Mouse (Mus musculus) left cerebral cortex, adult 2 months (tissue): ENCODE measurements around the gene Gch1. TPM values are rescaled to one million over a fixed set of nuclear protein-coding genes. Genes with fewer than 3 reads are reported as not detected.

Experiments used
- DNase-seq, 2 experiments: peaks; one replicate each; pipeline ENCODE4 v3.0.0; 2021 to 2022; ENCODE audit warnings: low spot score in 2 of 2, mixed read lengths in 1 of 2; ENCODE audit errors: extremely low spot score in 1 of 2
- H3K27ac ChIP-seq: fragments of 200-600 bp; 2 replicates; pipeline ENCODE4 v1.8.1; 2022
- H3K4me3 ChIP-seq: fragments of 200-600 bp; 2 replicates; pipeline ENCODE4 v1.8.1; 2022
- CTCF ChIP-seq: fragments of 200-600 bp; IDR thresholded peaks from 2 replicates; pipeline ENCODE4 v1.8.1; 2022; ENCODE audit warnings: antibody characterized with exemption, mild to moderate bottlenecking, moderate library complexity
- intact Hi-C: fragments of 180-260 bp; cut with DNase I; formaldehyde crosslinking; loops from one replicate; pipeline ENCODE4 v1.15.1; 2025
- long read RNA-seq, 2 experiments: library from polyadenylated mRNA; stranded (forward); transcript quantifications; one replicate each; pipeline ENCODE4 v2.0.0; 2021; ENCODE audit warnings: borderline mapping rate in 2 of 2
- total RNA-seq, 2 experiments: library from RNA; stranded (reverse); gene quantifications; 2 replicates each; pipeline ENCODE4 v1.2.3; 2021

The Gch1 gene
- 1 to 10 TPM; 1.2 to 1.9 TPM for total RNA-seq
- long read RNA-seq, experiment 1, partial matches to known transcripts: 0 of 3 reads
- long read RNA-seq, experiment 1, other reads (novel, unspliced or antisense): 0 of 3 reads
- long read RNA-seq, experiment 2, partial matches to known transcripts: 0 of 1 reads
- long read RNA-seq, experiment 2, other reads (novel, unspliced or antisense): 0 of 1 reads

- Histone ChIP-seq H3K4me3 (peak within 1 kb of the TSS; percentile 73), H3K27ac (peak within 1 kb of the TSS; percentile 2)
- intact Hi-C loops: loop anchor here (5.0 kb wide), 2 partner anchors 68 to 307 kb away; partner anchors contain the start of gene Samd4
- peak; percentile 64 to 68 for DNase-seq
- TF ChIP-seq CTCF: peak; percentile 21
Measured at GRCm38 (mm10) chr14:47188848-47189634, at the start of gene Gch1. Gene Gch1, minus strand, starts transcription at chr14:47189413.

- no peak for DNase-seq
- TF ChIP-seq CTCF: no peak
- no peak overlapping the region for H3K27ac ChIP-seq
- no peak overlapping the region for H3K4me3 ChIP-seq
- intact Hi-C loops: no loop called here
Measured at GRCm38 (mm10) chr14:47237286-47237685, 48.1 kb upstream of the Gch1 start.

GRCm38 (mm10) chr14:47236491-47236890 lies 47.3 kb upstream of the Gch1 start:
- TF ChIP-seq CTCF: no peak

GRCm38 (mm10) chr14:47234526-47235250 lies 45.5 kb upstream of the Gch1 start:
- H3K4me3 ChIP-seq: no peak overlapping the region
- TF ChIP-seq CTCF: no peak

More at GRCm38 (mm10) chr14:47236491-47236890, 47.3 kb upstream of the Gch1 start:
- Histone ChIP-seq H3K27ac (no peak overlapping the region), H3K4me3 (no peak overlapping the region)
- intact Hi-C loops: no loop called here
- no peak for DNase-seq

GRCm38 (mm10) chr14:47234032-47234431 lies 44.8 kb upstream of the Gch1 start:
- intact Hi-C loops: no loop called here
- H3K27ac ChIP-seq: no peak overlapping the region
- no peak for TF ChIP-seq CTCF
- H3K4me3 ChIP-seq: no peak overlapping the region
- DNase-seq: no peak

More at GRCm38 (mm10) chr14:47234526-47235250, 45.5 kb upstream of the Gch1 start:
- intact Hi-C loops: no loop called here
- no peak overlapping the region for H3K27ac ChIP-seq
- no peak for DNase-seq

- intact Hi-C loops: no loop called here
- Histone ChIP-seq H3K4me3 (no peak overlapping the region), H3K27ac (no peak overlapping the region)
- DNase-seq: no peak
- TF ChIP-seq CTCF: no peak
Measured at GRCm38 (mm10) chr14:47233602-47234001, 44.4 kb upstream of the Gch1 start.

- no peak for DNase-seq
- TF ChIP-seq CTCF: no peak
- intact Hi-C loops: no loop called here
- H3K27ac ChIP-seq: no peak overlapping the region
- no peak overlapping the region for H3K4me3 ChIP-seq
Measured at GRCm38 (mm10) chr14:47229796-47230376, 40.7 kb upstream of the Gch1 start.

GRCm38 (mm10) chr14:47225931-47226330 lies 36.7 kb upstream of the Gch1 start:
- DNase-seq: no peak
- no peak overlapping the region for H3K4me3 ChIP-seq
- intact Hi-C loops: no loop called here
- TF ChIP-seq CTCF: no peak
- H3K27ac ChIP-seq: no peak overlapping the region

GRCm38 (mm10) chr14:47224476-47225325 lies 35.5 kb upstream of the Gch1 start:
- Histone ChIP-seq H3K27ac (no peak overlapping the region), H3K4me3 (no peak overlapping the region)
- TF ChIP-seq CTCF: no peak; the same call in 1 of the 2 replicates
- no peak for DNase-seq
- intact Hi-C loops: no loop called here

GRCm38 (mm10) chr14:47222631-47223450 lies 33.6 kb upstream of the Gch1 start:
- DNase-seq: no peak
- intact Hi-C loops: no loop called here
- H3K27ac ChIP-seq: no peak overlapping the region
- no peak for TF ChIP-seq CTCF
- no peak overlapping the region for H3K4me3 ChIP-seq
